Mouse (Mus musculus) kidney, adult 11 months (tissue): ENCODE results near the gene Gm49387.
A peak's percentile ranks its signal among the peaks of the same experiment; 100 is the strongest.
"Not testable (repeated sequence)": the region's sequence is repeated elsewhere in the genome, so short reads cannot be mapped to it uniquely, and the experiment has no call there.

Experiments
- DNase-seq: peaks from one replicate; pipeline ENCODE4 v3.0.0; 2022

Gene Gm49387

DNA sequence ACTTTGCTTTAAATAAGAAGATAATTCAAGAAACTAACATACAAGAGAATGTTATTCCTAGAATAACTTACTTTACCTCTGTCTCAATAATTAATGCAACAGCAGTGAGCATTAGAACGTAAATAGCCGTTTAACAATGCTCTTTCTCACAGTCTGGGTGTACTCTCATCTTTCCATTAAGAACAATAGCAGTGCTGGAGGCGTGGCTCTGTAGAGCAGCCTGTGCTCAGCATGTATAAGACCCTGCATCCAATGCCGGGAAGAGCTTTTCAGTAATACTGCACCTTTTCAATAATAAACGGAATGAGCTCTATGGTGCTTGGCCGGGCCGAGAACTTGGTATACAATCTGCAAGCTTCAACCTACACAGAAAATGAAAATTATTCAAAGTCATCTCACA is 10.0 kb downstream of the Gm49387 start:
- no peak for DNase-seq

DNA sequence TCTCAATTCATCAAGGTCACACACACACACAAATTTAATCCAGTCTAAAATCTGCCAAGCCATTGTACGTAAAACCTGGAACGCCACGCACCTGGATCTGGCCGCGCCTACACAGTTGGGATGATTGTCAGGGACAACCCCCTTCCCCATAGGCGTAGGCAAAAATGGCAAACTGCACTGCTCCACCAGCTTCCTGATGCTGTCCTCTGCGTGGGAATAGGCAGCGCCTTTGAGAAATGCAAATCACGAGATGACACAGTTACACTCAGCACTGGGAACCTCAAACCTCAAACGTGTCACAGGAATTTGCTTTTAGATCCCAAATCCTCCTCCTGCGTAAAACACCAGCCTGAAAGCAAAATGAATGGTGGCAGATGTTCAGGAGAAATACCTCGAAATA is 17.9 kb downstream of the Gm49387 start:
- DNase-seq = no peak

DNA sequence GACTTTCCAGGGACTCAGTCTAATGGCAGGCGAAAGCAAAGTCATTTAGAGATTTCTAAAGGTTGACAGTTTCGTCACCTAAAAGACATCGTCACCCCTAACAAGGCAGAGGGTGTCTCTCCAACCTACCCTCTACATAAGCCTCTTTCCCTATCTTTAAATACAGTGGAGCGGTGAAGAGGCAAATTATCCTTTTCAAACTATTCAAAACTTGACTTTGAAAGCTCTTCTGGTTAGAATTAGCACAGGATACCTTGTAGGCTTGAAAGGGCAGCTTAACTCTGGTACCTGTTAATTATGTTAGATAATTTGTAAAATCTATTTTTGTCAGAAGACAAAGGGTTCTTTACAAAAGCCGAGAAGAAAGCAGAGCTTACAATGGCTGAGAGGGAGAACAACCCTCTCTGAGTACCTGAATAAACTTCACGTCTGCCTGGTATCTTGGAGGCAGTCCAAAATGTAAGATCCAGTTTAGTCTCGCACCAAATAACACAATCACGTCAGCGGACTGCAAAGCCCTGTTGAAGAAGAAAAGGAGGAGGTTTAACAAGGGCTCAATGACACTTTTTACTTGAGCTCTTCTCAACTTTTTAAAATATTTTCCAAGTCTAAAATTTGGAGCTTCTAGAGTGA is 20.0 kb downstream of the Gm49387 start:
- no peak for DNase-seq

- no peak for DNase-seq
Measured at GRCm38 (mm10) chr14:31617997-31618396, 22.7 kb downstream of the Gm49387 start.

DNA sequence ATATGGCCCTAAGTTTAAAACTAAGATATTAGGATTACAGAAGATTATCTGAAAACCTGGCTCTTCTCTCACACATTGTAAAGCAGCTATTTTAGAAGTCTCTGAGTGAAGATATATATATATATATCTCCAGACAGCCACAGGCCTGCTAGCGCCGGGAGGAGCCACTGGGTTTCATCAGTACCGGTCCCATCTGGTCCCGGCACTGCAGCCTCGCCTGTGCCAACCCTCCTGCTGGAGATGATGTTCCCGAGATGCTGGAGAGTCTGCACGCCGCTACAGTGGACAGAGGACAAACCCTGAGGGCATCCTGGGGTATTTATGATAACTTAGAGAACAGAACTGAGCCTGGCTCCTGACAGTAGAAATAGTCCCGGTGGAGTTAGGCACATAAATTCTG is 23.5 kb downstream of the Gm49387 start:
- DNase-seq = no peak

DNA sequence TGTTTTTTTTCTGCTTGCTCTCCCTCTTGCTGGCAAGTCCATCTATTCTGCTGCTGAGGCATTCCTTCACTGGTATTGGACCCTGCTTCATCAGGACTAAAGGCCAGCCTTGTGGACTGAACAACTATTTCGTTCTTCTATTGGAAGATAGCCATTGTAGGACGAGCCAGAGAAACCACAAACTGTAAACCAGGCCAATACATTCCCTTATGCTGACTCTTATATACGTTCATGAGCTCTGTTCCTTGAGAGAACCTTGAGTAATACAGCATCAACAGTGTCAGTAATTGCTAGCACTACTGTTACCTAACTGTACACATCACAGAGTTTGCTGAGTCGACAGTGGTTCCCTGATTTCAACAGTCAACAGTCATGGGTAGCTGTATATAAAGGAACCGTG is 27.0 kb downstream of the Gm49387 start:
- DNase-seq = no peak

- no peak for DNase-seq
Measured at GRCm38 (mm10) chr14:31611986-31612385, 28.7 kb downstream of the Gm49387 start.

GRCm38 (mm10) chr14:31605514-31605913 is 35.2 kb downstream of the Gm49387 start:
- DNase-seq = no peak

DNA sequence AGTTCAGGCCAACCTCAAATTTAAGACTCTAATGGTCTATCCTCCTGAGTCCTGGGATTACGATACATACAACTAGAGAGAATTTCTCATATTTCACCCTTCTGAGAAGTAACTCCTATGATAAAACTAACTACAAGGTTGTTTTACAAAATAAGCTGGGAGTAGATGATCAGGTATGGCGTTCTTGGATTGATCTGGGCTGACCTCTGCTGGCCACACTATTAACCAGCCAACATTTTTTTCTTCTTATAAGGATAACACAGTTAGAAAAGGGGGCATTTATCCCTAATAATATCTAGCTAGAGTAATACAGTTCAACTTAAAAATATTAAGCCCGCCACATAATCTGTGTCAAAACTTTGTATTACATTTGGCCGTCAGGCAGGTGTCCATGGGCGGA is 35.8 kb downstream of the Gm49387 start:
- DNase-seq = no peak

DNA sequence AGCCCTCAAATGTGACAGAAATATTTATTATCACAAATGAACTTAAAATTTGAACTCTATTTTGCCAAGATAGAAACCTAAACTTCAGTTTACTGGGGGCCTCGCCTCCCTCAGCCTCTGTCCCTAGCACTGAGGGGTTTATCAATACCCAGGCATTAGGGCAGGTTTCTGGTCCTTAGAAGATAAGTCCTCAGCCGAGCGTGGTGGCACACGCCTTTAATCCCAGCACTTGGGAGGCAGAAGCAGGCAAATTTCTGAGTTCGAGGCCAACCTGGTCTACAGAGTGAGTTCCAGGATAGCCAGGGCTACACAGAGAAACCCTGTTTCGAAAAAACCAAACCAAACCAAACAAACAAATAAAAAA is 38.1 kb downstream of the Gm49387 start:
- not testable (repeated sequence) for DNase-seq

DNA sequence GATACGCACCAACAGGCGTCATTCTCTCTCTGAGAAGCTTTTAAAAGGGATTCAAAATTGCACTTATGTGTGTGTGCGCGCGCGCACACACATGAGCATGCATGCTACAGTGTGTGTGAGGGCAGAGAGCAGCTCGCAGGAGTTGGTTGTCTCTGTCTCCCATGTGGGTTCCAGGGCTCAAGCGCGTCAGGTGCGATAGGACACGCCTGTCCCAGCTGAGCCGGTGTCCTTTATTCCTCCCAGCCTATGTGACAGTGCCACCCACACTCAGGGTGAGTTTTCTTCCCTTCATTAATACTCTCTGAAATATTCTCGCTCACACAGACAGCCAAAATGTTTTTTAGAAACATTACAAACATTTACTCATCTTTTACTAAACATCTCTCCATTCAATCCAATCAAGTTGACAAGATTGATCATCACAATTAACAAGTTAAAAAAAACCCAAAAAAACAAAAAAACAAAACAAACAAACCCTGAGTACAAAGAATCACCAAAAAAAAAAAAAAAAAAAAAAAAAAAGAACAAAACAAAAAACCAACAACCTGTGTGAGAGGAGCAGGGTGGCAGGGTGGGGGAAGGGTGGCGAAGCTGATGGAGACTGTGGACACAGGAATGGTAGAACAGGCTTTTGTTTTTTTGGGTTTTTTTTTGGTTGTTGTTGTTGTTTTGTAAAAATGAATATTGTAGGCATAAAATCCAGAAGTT is 38.6 kb downstream of the Gm49387 start:
- no peak for DNase-seq

DNA sequence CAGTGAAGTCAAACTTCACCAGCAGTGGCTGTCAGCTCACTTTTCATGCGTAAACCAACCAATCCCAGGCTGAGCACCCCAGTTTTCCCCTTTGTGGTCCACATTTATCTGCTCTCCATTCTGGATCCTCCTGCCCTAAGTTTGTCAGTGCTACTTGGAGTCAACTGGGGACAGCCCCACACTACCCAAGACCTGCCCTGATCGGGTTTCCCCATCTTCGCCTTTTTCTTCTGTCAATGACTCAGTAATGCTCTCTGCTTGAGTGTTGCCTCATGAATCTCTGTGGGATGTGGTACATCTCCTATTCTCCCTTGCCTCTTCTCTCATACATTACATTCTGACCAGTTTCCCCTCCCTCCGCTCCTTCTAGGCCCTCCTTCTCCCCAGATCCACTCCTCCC is 43.2 kb downstream of the Gm49387 start:
- no peak for DNase-seq

- no peak for DNase-seq
Measured at GRCm38 (mm10) chr14:31596408-31596807, 44.3 kb downstream of the Gm49387 start.

DNA sequence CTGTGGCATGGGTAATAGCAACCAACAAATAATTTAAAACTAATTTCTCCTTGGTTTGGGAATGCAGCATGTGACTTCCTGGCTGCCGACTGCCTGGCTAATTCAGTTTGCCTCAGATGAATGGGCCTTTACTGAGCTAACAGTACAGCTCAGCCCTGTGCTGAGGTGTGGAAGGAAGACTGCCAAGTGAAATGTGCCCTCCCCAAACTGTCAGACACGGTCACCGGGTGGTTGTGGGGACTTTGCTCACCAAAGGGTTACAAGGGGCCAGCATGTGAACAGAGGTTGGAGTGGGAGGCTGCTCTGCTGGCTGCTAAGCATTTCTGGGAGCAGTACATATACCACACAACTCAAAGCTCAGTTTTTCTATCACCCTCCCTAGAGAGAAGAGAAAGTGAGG is 46.0 kb downstream of the Gm49387 start:
- DNase-seq = peak; percentile 67

DNA sequence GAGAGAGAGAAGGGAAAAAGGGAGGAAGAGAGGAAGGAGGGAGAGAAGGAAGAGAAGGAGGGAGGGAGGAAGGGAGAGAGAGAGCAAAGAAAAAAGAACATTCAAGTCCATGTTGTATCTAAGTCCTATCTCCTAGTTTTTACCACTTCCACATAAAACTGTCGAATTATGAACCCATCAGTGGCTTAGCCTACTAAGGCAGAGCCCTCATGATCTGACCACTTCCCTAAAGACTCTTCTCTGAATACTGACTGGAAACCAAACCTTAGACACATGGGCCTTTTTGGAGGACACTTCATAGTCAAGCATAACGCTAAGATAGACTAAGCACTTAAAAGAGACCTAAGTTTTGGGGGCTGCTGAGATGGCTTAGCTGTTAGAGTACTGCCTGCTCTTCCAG is 47.6 kb downstream of the Gm49387 start:
- no peak for DNase-seq

DNA sequence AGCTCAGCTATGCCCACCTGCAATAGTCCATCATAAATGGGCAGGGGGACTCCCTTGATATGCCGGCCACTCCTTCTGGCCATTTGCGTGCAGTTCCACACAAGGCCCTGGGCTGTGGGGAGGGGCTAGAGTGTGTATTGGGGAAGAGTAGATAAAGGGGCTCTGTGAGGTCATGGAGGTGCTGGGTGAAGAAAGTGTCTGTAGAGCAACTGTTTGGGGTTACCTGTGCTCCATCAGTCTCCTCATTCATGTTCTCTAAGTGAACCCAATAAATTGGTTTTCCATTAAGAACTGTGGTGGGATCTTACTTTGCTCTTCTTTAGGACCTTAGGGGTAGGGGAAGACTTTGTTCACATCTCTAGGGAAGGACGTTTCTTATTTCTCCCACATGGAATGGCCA is 49.4 kb downstream of the Gm49387 start, which contains the start of gene Colq:
Colq (minus strand) TSS at position 101 of the 400 bp plus-strand sequence.
- DNase-seq = no peak

DNA sequence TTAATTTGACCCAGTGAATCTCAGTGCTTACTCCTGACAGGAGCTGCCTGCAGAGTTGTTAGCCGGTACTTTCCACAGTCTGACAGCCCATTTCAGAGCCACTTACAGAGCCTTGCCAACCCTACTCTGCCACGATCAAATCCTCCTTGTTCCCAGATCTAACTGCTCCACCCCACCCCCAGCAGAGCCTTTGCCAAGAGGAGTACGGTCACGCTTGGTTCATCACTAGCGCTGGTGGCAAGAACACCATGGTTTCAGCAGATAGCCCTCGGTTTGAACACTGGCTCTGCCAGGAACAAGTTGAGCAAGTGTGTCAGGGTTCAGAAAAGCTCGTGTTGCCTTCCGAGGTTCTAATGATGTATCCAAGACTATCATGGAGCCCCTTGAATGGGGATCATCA is 54.2 kb downstream of the Gm49387 start:
- DNase-seq = no peak

- DNase-seq = no peak
Measured at GRCm38 (mm10) chr14:31583082-31583481, 57.6 kb downstream of the Gm49387 start.

- DNase-seq = no peak
Measured at GRCm38 (mm10) chr14:31577966-31578735, 62.5 kb downstream of the Gm49387 start.

DNA sequence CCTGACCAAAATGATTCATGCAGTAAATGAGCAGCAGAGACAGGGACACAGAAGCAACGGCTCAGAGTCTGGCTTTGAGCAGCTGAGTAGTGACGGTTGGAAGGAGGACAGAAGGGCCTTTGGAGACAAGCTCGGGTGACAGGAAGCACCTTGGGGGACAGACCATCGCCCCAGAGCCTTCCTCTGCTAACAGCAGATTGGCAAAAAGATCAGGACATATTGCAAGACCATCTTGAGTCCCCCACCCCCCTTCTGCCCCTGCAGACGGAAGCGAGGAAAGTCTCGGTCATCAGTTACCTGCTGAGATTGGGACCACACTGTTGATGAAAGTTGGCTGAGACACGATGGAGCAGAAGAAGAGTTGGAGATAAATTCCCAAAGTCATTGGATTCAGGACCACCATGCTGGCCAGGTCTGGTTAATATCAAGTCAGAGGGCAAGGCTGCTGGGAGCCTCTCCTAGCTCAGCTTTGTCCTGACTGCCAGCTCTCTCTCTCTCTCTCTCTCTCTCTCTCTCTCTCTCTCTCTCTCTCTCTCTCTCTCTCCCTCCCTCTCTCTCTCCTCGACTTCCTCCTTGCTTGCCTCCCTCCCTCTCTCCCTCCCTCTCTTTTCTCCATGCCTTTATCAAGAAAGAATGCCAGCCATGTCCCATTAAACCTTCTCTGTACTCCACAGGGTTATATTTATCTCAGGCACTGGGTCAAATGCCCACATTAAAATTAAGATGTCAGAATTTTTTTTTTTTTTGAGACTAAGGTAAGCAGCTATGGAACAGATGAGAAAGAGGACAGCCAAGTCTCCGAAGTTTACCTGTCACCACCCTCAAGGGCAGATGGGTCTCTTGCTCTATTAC is 63.6 kb downstream of the Gm49387 start:
- DNase-seq = no peak

DNA sequence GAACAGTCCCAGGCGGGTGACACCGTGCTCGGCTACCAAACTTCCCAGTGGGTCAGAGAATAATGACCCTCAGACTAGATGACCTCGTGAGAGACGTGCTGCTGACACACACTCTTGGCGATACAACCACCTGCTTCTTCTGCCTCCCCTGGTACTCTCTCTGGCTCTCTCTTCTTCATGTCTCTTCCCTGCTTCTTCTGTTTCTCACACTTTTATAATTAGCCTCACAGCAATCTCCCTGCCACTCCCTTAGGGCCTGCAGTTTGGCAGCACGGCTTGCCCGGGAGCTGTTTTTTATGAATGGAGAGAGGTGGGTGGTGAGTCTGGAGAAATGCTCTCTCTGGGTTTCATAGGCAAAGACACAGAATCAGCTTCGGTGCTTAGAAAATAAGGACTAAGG is 64.8 kb downstream of the Gm49387 start:
- no peak for DNase-seq

DNA sequence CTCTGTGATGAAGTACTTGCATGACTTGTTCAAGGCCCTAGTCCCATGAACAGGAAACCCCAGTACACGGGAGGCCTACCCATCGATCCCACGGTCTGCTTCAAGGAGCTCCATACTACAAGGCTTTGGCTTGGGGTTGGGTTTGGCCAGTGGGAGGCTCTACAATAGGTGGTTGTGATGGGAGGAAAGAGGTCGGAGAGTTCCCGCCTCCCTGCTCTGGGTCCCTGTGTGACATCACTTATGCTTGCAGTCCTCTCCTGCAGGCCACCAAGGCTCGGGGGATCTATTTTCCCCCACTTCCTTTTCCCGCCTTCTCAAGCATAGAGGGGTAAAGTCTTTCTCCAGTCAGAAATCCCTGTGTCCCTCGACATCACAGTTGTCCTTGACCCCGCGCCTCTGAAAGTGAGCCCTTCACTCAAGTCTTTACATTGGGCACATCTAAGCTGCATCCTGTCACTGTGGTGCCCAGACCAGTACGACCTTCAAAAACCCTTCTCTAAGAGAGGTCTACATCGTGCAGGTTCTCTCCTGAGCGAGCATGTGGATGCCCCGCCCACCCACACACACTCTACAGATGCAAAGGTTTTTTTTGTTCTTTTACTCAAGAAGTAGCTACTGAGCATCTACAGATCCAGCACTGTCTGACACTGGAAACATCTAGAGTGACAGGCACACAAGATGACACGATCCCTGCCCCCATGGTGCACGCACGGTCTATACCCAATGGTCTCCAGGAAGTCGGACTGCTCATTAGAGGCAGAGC is 65.6 kb downstream of the Gm49387 start:
- no peak for DNase-seq
